Mouse (Mus musculus) urinary bladder, postnatal 36 days (tissue): Measurements from ENCODE around the gene Hmmr.

Experiments used
- DNase-seq, 2 experiments: peaks; one replicate each; pipeline ENCODE4 v3.0.0; 2022; ENCODE audit warnings: low spot score in 2 of 2, mixed read lengths in 1 of 2

Hmmr gene

GRCm38 (mm10) chr11:40694311-40695087 is 38.7 kb downstream of the Hmmr start:
- peak; percentile 59 to 61 for DNase-seq

GRCm38 (mm10) chr11:40693366-40693951 is 39.8 kb downstream of the Hmmr start:
- DNase-seq = peak; percentile 43 to 68

- DNase-seq = peak; percentile 91 to 95
Measured at GRCm38 (mm10) chr11:40692511-40693365, 40.5 kb downstream of the Hmmr start.

GRCm38 (mm10) chr11:40692101-40692509 is 41.1 kb downstream of the Hmmr start:
- DNase-seq = no peak

- DNase-seq = no peak
Measured at GRCm38 (mm10) chr11:40690444-40691127, 42.6 kb downstream of the Hmmr start.

- DNase-seq = no peak
Measured at GRCm38 (mm10) chr11:40683295-40683694, 49.9 kb downstream of the Hmmr start.

GRCm38 (mm10) chr11:40682456-40682855 is 50.8 kb downstream of the Hmmr start:
- DNase-seq = no peak

- no peak for DNase-seq
Measured at GRCm38 (mm10) chr11:40677169-40677568, 56.1 kb downstream of the Hmmr start.

GRCm38 (mm10) chr11:40675014-40675730 is 58.0 kb downstream of the Hmmr start:
- no peak for DNase-seq
